Mouse (Mus musculus): ENCODE measurements around the gene Fuca2. TPM values are rescaled to one million over a fixed set of nuclear protein-coding genes. Genes with fewer than 3 reads are reported as not detected.
"Not testable (repeated sequence)": the region's sequence is repeated elsewhere in the genome, so short reads cannot be mapped to it uniquely, and the experiment has no call there.

The Fuca2 gene
- polyA plus RNA-seq, 1 experiment, result 20.1 TPM

GRCm38 (mm10) chr10:13493978-13494686 lies 5.2 kb upstream of the Fuca2 start:
- Histone ChIP-seq H3K4me1 (ENCODE audit: control insufficient read depth, insufficient read depth, insufficient read length, low read length) (no peaks in the 10 kb centered on the region), H3K4me3 (ENCODE audit: insufficient read depth, low read depth, low read length) (no peak overlapping the region), H3K27ac (replicated peaks; ENCODE audit: low read depth, low read length) (no peak overlapping the region)

GRCm38 (mm10) chr10:13496315-13496714 lies 3.0 kb upstream of the Fuca2 start:
- Histone ChIP-seq H3K4me1 (ENCODE audit: control insufficient read depth, insufficient read depth, insufficient read length, low read length) (no peaks in the 10 kb centered on the region), H3K27ac (replicated peaks; ENCODE audit: low read depth, low read length) (no peak overlapping the region), H3K4me3 (ENCODE audit: insufficient read depth, low read depth, low read length) (no peak overlapping the region)

- Histone ChIP-seq H3K27ac (replicated peaks; ENCODE audit: low read depth, low read length) (peak overlapping the region; percentile 23; the same call in 1 of the 2 replicates), H3K4me3 (ENCODE audit: insufficient read depth, low read depth, low read length) (peak overlapping the region; percentile 82)
These were observed 1.1 kb downstream of the Fuca2 start for GRCm38 (mm10) chr10:13500473-13500872.

GRCm38 (mm10) chr10:13500938-13501496 lies 1.7 kb downstream of the Fuca2 start:
- H3K27ac ChIP-seq (replicated peaks; ENCODE audit: low read depth, low read length), result peak overlapping the region; percentile 23; the same call in 1 of the 2 replicates
- peak overlapping the region; percentile 82 for H3K4me3 ChIP-seq (ENCODE audit: insufficient read depth, low read depth, low read length)
- no peaks in the 10 kb centered on the region for H3K4me1 ChIP-seq (ENCODE audit: control insufficient read depth, insufficient read depth, insufficient read length, low read length)

More at GRCm38 (mm10) chr10:13500473-13500872, 1.1 kb downstream of the Fuca2 start:
- H3K4me1 ChIP-seq (ENCODE audit: control insufficient read depth, insufficient read depth, insufficient read length, low read length), result no peaks in the 10 kb centered on the region

- not testable (repeated sequence) for H3K27ac ChIP-seq (replicated peaks; ENCODE audit: low read depth, low read length); H3K4me1 ChIP-seq (ENCODE audit: control insufficient read depth, insufficient read depth, insufficient read length, low read length)
- H3K4me3 ChIP-seq (ENCODE audit: insufficient read depth, low read depth, low read length), result peak overlapping the region; percentile 82
These were observed 2.2 kb downstream of the Fuca2 start for GRCm38 (mm10) chr10:13501533-13501932.

GRCm38 (mm10) chr10:13502371-13502770 lies 3.0 kb downstream of the Fuca2 start:
- Histone ChIP-seq H3K4me1 (ENCODE audit: control insufficient read depth, insufficient read depth, insufficient read length, low read length) (no peaks in the 10 kb centered on the region), H3K4me3 (ENCODE audit: insufficient read depth, low read depth, low read length) (no peak overlapping the region), H3K27ac (replicated peaks; ENCODE audit: low read depth, low read length) (no peak overlapping the region)

GRCm38 (mm10) chr10:13521857-13522256 lies 22.5 kb downstream of the Fuca2 start:
- no peak overlapping the region for H3K4me3 ChIP-seq (ENCODE audit: insufficient read depth, low read depth, low read length)
- H3K27ac ChIP-seq (replicated peaks; ENCODE audit: low read depth, low read length), result no peak overlapping the region
- H3K4me1 ChIP-seq (ENCODE audit: control insufficient read depth, insufficient read depth, insufficient read length, low read length), result peaks cover 2% of the 10 kb centered on the region

- Histone ChIP-seq H3K27ac (replicated peaks; ENCODE audit: low read depth, low read length) (no peak overlapping the region), H3K4me3 (ENCODE audit: insufficient read depth, low read depth, low read length) (no peak overlapping the region), H3K4me1 (ENCODE audit: control insufficient read depth, insufficient read depth, insufficient read length, low read length) (no peaks in the 10 kb centered on the region)
These were observed 28.8 kb downstream of the Fuca2 start for GRCm38 (mm10) chr10:13528155-13528554.

- Histone ChIP-seq H3K4me1 (ENCODE audit: control insufficient read depth, insufficient read depth, insufficient read length, low read length) (no peaks in the 10 kb centered on the region), H3K4me3 (ENCODE audit: insufficient read depth, low read depth, low read length) (no peak overlapping the region), H3K27ac (replicated peaks; ENCODE audit: low read depth, low read length) (no peak overlapping the region)
These were observed 35.4 kb downstream of the Fuca2 start for GRCm38 (mm10) chr10:13534751-13535150.

GRCm38 (mm10) chr10:13536706-13537105 lies 37.4 kb downstream of the Fuca2 start:
- no peaks in the 10 kb centered on the region for H3K4me1 ChIP-seq (ENCODE audit: control insufficient read depth, insufficient read depth, insufficient read length, low read length)
- no peak overlapping the region for H3K27ac ChIP-seq (replicated peaks; ENCODE audit: low read depth, low read length)

GRCm38 (mm10) chr10:13539769-13540333 lies 40.5 kb downstream of the Fuca2 start:
- Histone ChIP-seq H3K27ac (replicated peaks; ENCODE audit: low read depth, low read length) (no peak overlapping the region), H3K4me3 (ENCODE audit: insufficient read depth, low read depth, low read length) (no peak overlapping the region), H3K4me1 (ENCODE audit: control insufficient read depth, insufficient read depth, insufficient read length, low read length) (no peaks in the 10 kb centered on the region)

More at GRCm38 (mm10) chr10:13536706-13537105, 37.4 kb downstream of the Fuca2 start:
- no peak overlapping the region for H3K4me3 ChIP-seq (ENCODE audit: insufficient read depth, low read depth, low read length)

- Histone ChIP-seq H3K4me3 (ENCODE audit: insufficient read depth, low read depth, low read length) (no peak overlapping the region), H3K4me1 (ENCODE audit: control insufficient read depth, insufficient read depth, insufficient read length, low read length) (no peaks in the 10 kb centered on the region), H3K27ac (replicated peaks; ENCODE audit: low read depth, low read length) (no peak overlapping the region)
These were observed 42.4 kb downstream of the Fuca2 start for GRCm38 (mm10) chr10:13541721-13542120.

GRCm38 (mm10) chr10:13552646-13553497 lies 53.5 kb downstream of the Fuca2 start, which contains the start of the genes Adat2 and Pex3:
Adat2 (plus strand) TSS chr10:13552894.
Pex3 (minus strand) TSS chr10:13553142.
- H3K27ac ChIP-seq (replicated peaks; ENCODE audit: low read depth, low read length), result peak within 1 kb of the TSS; percentile 68
- no peaks in the 10 kb centered on the region; the same call in 1 of the 2 replicates for H3K4me1 ChIP-seq (ENCODE audit: control insufficient read depth, insufficient read depth, insufficient read length, low read length)
- peak within 1 kb of the TSS; percentile 86 for H3K4me3 ChIP-seq (ENCODE audit: insufficient read depth, low read depth, low read length)

- H3K4me1 ChIP-seq (ENCODE audit: control insufficient read depth, insufficient read depth, insufficient read length, low read length), result no peaks in the 10 kb centered on the region; the same call in 1 of the 2 replicates
- peak overlapping the region; percentile 86 for H3K4me3 ChIP-seq (ENCODE audit: insufficient read depth, low read depth, low read length)
- no peak overlapping the region for H3K27ac ChIP-seq (replicated peaks; ENCODE audit: low read depth, low read length)
These were observed 54.2 kb downstream of the Fuca2 start for GRCm38 (mm10) chr10:13553498-13553985.

GRCm38 (mm10) chr10:13554316-13554715 lies 55.0 kb downstream of the Fuca2 start:
- H3K4me1 ChIP-seq (ENCODE audit: control insufficient read depth, insufficient read depth, insufficient read length, low read length), result no peaks in the 10 kb centered on the region; the same call in 1 of the 2 replicates

More at GRCm38 (mm10) chr10:13554316-13554715, 55.0 kb downstream of the Fuca2 start:
- Histone ChIP-seq H3K27ac (replicated peaks; ENCODE audit: low read depth, low read length) (no peak overlapping the region), H3K4me3 (ENCODE audit: insufficient read depth, low read depth, low read length) (no peak overlapping the region)
